ENCODE assay signal across 20 mouse cellular contexts in the genomic region with DNA sequence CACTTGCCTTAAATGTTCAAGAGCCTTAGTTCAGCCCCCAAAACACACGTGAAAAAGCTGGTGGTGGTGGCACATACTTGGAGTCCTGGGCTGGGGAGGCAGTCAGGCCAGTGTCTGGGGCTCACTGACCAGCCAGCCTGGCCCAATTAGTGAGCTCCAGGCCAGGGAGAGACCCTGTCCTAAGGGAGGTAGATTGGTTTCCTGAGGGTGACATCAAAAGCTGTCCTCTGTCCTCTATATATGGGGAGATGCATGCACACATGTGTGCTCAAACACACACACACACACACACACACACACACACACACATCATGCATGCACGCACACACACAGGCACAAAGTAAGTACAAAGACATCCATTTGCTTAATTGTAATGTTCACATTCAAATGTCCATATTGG. TPM values are rescaled to one million over a fixed set of nuclear protein-coding genes. Genes with fewer than 3 reads are reported as not detected.
DNase-seq lines count a peak whose midpoint lies in the region; ATAC-seq lines count a peak whose summit lies in the region.
"Had no signal": no experiment of that assay in that cellular context is flagged by ENCODE, and none has a peak within 500 bp of the region (broad histone marks: within the 10 kb centered on the region; RNA-seq: fewer than 3 reads in every experiment).

No protein-coding gene starts in this region.

- 0 out of 2 replicates have a peak overlapping the region, but pooled peaks have one; percentile 1 for H3K9ac ChIP-seq in embryonic facial prominence, embryonic 12.5 days
- H3K9ac ChIP-seq in hindbrain, embryonic 12.5 days: 0 out of 2 replicates have a peak overlapping the region, but pooled peaks have one; percentile 4
- no peak overlapping the region for H3K9ac ChIP-seq in midbrain, embryonic 11.5 days (ENCODE audit: low read length)
- no peak overlapping the region for H3K9ac ChIP-seq in neural tube, embryonic 14.5 days (replicated peaks; ENCODE audit: low read depth, low read length)
- H3K9ac ChIP-seq: heart, embryonic 13.5 days; lung, embryonic 15.5 days had no signal

- H3K4me3 ChIP-seq in embryonic facial prominence, embryonic 12.5 days: no peak overlapping the region
- no peak overlapping the region for H3K4me3 ChIP-seq in embryonic facial prominence, embryonic 10.5 days
- no peak overlapping the region for H3K4me3 ChIP-seq in hindbrain, embryonic 12.5 days
- H3K4me3 ChIP-seq in midbrain, embryonic 11.5 days (ENCODE audit: low read depth, low read length): no peak overlapping the region
- no peak overlapping the region for H3K4me3 ChIP-seq in neural tube, embryonic 14.5 days (ENCODE audit: low read depth, low read length)
- H3K4me3 ChIP-seq: heart, embryonic 13.5 days; lung, embryonic 15.5 days had no signal

- no peak overlapping the region for H3K4me2 ChIP-seq in embryonic facial prominence, embryonic 12.5 days (replicated peaks)
- H3K4me2 ChIP-seq in hindbrain, embryonic 12.5 days (replicated peaks): peak overlapping the region; percentile 41
- H3K4me2 ChIP-seq in midbrain, embryonic 11.5 days: no peak overlapping the region
- H3K4me2 ChIP-seq in neural tube, embryonic 14.5 days (ENCODE audit: low read depth, low read length): peak overlapping the region; percentile 42; the same call in 1 of the 2 replicates
- H3K4me2 ChIP-seq: lung, embryonic 15.5 days had no signal

- no peaks in the 10 kb centered on the region for H3K9me3 ChIP-seq in embryonic facial prominence, embryonic 12.5 days
- no peaks in the 10 kb centered on the region for H3K9me3 ChIP-seq in embryonic facial prominence, embryonic 10.5 days
- no peaks in the 10 kb centered on the region for H3K9me3 ChIP-seq in hindbrain, embryonic 12.5 days (replicated peaks)
- no peaks in the 10 kb centered on the region for H3K9me3 ChIP-seq in midbrain, embryonic 11.5 days (ENCODE audit: control insufficient read depth, low read length)
- no peaks in the 10 kb centered on the region for H3K9me3 ChIP-seq in neural tube, embryonic 14.5 days (ENCODE audit: control insufficient read depth, low read length)
- H3K9me3 ChIP-seq: heart, embryonic 13.5 days; lung, embryonic 15.5 days had no signal

- 56% methylated on average over 2 of the region's 2 CpGs for WGBS in embryonic facial prominence, embryonic 12.5 days
- WGBS in embryonic facial prominence, embryonic 10.5 days: 67% methylated on average over 2 of the region's 2 CpGs
- WGBS in hindbrain, embryonic 12.5 days: 44% methylated on average over 2 of the region's 2 CpGs
- 64% methylated on average over 2 of the region's 2 CpGs for WGBS in midbrain, embryonic 11.5 days
- WGBS in neural tube, embryonic 14.5 days: 33% methylated on average over 2 of the region's 2 CpGs

- no peak for DNase-seq in embryonic facial prominence, embryonic 10.5 days (ENCODE audit: low spot score)
- no peak for DNase-seq in midbrain, embryonic 11.5 days (ENCODE audit: low spot score, missing footprints)
- DNase-seq in gastrocnemius, postnatal 25 days: no peak
- no peak for DNase-seq in left cerebral cortex, postnatal 4 days
- no peak for DNase-seq in spleen, postnatal 36 days (ENCODE audit: low spot score in 2 of 2)
- DNase-seq: adrenal gland, postnatal 25 days; cerebellum, adult 9-10 months; thymus, postnatal 14 days had no signal

- intact Hi-C loops in left cerebral cortex, postnatal 4 days (cut with DNase I): no loop called here

- no peaks in the 10 kb centered on the region for H3K36me3 ChIP-seq in embryonic facial prominence, embryonic 12.5 days
- H3K36me3 ChIP-seq in embryonic facial prominence, embryonic 10.5 days (replicated peaks): no peaks in the 10 kb centered on the region
- H3K36me3 ChIP-seq in hindbrain, embryonic 12.5 days: no peaks in the 10 kb centered on the region
- no peaks in the 10 kb centered on the region for H3K36me3 ChIP-seq in midbrain, embryonic 11.5 days (ENCODE audit: control insufficient read depth, insufficient read depth, low read length)
- no peaks in the 10 kb centered on the region for H3K36me3 ChIP-seq in neural tube, embryonic 14.5 days (ENCODE audit: control insufficient read depth, insufficient read depth, low read length)
- H3K36me3 ChIP-seq: heart, embryonic 13.5 days; lung, embryonic 15.5 days had no signal

- ATAC-seq in embryonic facial prominence, embryonic 12.5 days (ENCODE audit: insufficient number of reproducible peaks, insufficient read depth, low FRiP score, low TSS enrichment): no peak
- no peak for ATAC-seq in hindbrain, embryonic 12.5 days (ENCODE audit: low FRiP score)
- peak; percentile 30; the same call in 1 of the 2 replicates for ATAC-seq in midbrain, embryonic 11.5 days (ENCODE audit: low FRiP score)
- no peak for ATAC-seq in neural tube, embryonic 14.5 days (ENCODE audit: low read depth)

- H3K4me1 ChIP-seq in embryonic facial prominence, embryonic 12.5 days: no peaks in the 10 kb centered on the region
- H3K4me1 ChIP-seq in embryonic facial prominence, embryonic 10.5 days: peaks cover 18% of the 10 kb centered on the region
- peaks cover 12% of the 10 kb centered on the region for H3K4me1 ChIP-seq in hindbrain, embryonic 12.5 days
- H3K4me1 ChIP-seq in midbrain, embryonic 11.5 days (ENCODE audit: control insufficient read depth, insufficient read depth, low read length): peaks cover 8% of the 10 kb centered on the region
- peaks cover 11% of the 10 kb centered on the region for H3K4me1 ChIP-seq in neural tube, embryonic 14.5 days (ENCODE audit: control insufficient read depth, insufficient read depth, low read length)
- H3K4me1 ChIP-seq: lung, embryonic 15.5 days had no signal

- no peaks in the 10 kb centered on the region for H3K27me3 ChIP-seq in embryonic facial prominence, embryonic 12.5 days
- 0 out of 2 replicates have a peak, but pooled peaks cover 14% of the 10 kb centered on the region for H3K27me3 ChIP-seq in embryonic facial prominence, embryonic 10.5 days (replicated peaks; ENCODE audit: low read depth, poor library complexity, severe bottlenecking)
- H3K27me3 ChIP-seq in hindbrain, embryonic 12.5 days: 0 out of 2 replicates have a peak, but pooled peaks cover 3% of the 10 kb centered on the region
- no peaks in the 10 kb centered on the region for H3K27me3 ChIP-seq in midbrain, embryonic 11.5 days (ENCODE audit: control insufficient read depth, insufficient read depth, low read length)
- H3K27me3 ChIP-seq in neural tube, embryonic 14.5 days (ENCODE audit: control insufficient read depth, insufficient read depth, low read length): no peaks in the 10 kb centered on the region
- H3K27me3 ChIP-seq: CH12.LX; lung, embryonic 15.5 days had no signal

- H3K27ac ChIP-seq in embryonic facial prominence, embryonic 12.5 days: no peak overlapping the region
- H3K27ac ChIP-seq in embryonic facial prominence, embryonic 10.5 days (replicated peaks): no peak overlapping the region
- peak overlapping the region; percentile 76 for H3K27ac ChIP-seq in hindbrain, embryonic 12.5 days
- H3K27ac ChIP-seq in midbrain, embryonic 11.5 days (ENCODE audit: low read depth, low read length): no peak overlapping the region
- H3K27ac ChIP-seq in neural tube, embryonic 14.5 days (ENCODE audit: low read depth, low read length): peak overlapping the region; percentile 77
- H3K27ac ChIP-seq: heart, embryonic 13.5 days; left cerebral cortex, adult 2 months; lung, embryonic 15.5 days had no signal

RNA-seq across cellular contexts. Expression of gene Ncoa5, which starts 9.1 kb away (rescaled TPM):
- polyA plus RNA-seq in embryonic facial prominence, embryonic 12.5 days (2016; fragmentation: Nextera tagmentation; extraction: Ambion mirVana): 112 and 119 TPM in 2 replicates
- polyA plus RNA-seq in embryonic facial prominence, embryonic 10.5 days (2016; fragmentation: Nextera tagmentation; extraction: Ambion mirVana): 98.9 TPM in 2 replicates
- 126 and 129 TPM in 2 replicates for polyA plus RNA-seq in hindbrain, embryonic 12.5 days (2016; fragmentation: Nextera tagmentation; extraction: Ambion mirVana)
- 76.9 and 85.6 TPM in 2 replicates for polyA plus RNA-seq in midbrain, embryonic 11.5 days (2014; fragmentation: Nextera tagmentation; extraction: Ambion mirVana)
- polyA plus RNA-seq in neural tube, embryonic 14.5 days (2014; fragmentation: Nextera tagmentation; extraction: Ambion mirVana): 79.5 and 98.9 TPM in 2 replicates
- 10 to 100 TPM in 1 of 2 experiments, 1 to 10 TPM in 1; 9.9 to 12.6 TPM for total RNA-seq in gastrocnemius, postnatal 25 days (2021)
- 100 to 1,000 TPM; 107 to 111 TPM for total RNA-seq in left cerebral cortex, postnatal 4 days (2021)

RNA-seq across cellular contexts. Expression of gene Cd40, which starts 11.7 kb away (rescaled TPM):
- 5.2 and 6.5 TPM in 2 replicates for polyA plus RNA-seq in embryonic facial prominence, embryonic 12.5 days (2016; fragmentation: Nextera tagmentation; extraction: Ambion mirVana)
- 5.0 and 6.2 TPM in 2 replicates for polyA plus RNA-seq in embryonic facial prominence, embryonic 10.5 days (2016; fragmentation: Nextera tagmentation; extraction: Ambion mirVana)
- polyA plus RNA-seq in hindbrain, embryonic 12.5 days (2016; fragmentation: Nextera tagmentation; extraction: Ambion mirVana): 5.4 and 6.8 TPM in 2 replicates
- polyA plus RNA-seq in midbrain, embryonic 11.5 days (2014; fragmentation: Nextera tagmentation; extraction: Ambion mirVana): 5.6 and 7.3 TPM in 2 replicates
- polyA plus RNA-seq in neural tube, embryonic 14.5 days (2014; fragmentation: Nextera tagmentation; extraction: Ambion mirVana): 5.5 and 10.6 TPM in 2 replicates
- under 1 TPM; 0.48 to 0.84 TPM for total RNA-seq in gastrocnemius, postnatal 25 days (2021)
- 1 to 10 TPM; 2.3 to 4.2 TPM for total RNA-seq in left cerebral cortex, postnatal 4 days (2021)

RNA-seq across cellular contexts. Expression of gene 1700025C18Rik, which starts 46.8 kb away (rescaled TPM):
- not detected in 2 replicates for polyA plus RNA-seq in embryonic facial prominence, embryonic 12.5 days (2016; fragmentation: Nextera tagmentation; extraction: Ambion mirVana)
- not detected in 2 replicates for polyA plus RNA-seq in embryonic facial prominence, embryonic 10.5 days (2016; fragmentation: Nextera tagmentation; extraction: Ambion mirVana)
- polyA plus RNA-seq in hindbrain, embryonic 12.5 days (2016; fragmentation: Nextera tagmentation; extraction: Ambion mirVana): not detected in 2 replicates
- polyA plus RNA-seq in midbrain, embryonic 11.5 days (2014; fragmentation: Nextera tagmentation; extraction: Ambion mirVana): not detected in 2 replicates
- not detected in 2 replicates for polyA plus RNA-seq in neural tube, embryonic 14.5 days (2014; fragmentation: Nextera tagmentation; extraction: Ambion mirVana)
- total RNA-seq in gastrocnemius, postnatal 25 days (2021): not detected
- not detected for total RNA-seq in left cerebral cortex, postnatal 4 days (2021)
- total RNA-seq: adrenal gland, postnatal 25 days; CH12.LX; gastrocnemius, postnatal 4 days; hematopoietic stem cell, adult 5-6 weeks; left cerebral cortex, adult 2 months; liver, adult 2 months had no signal
- polyA plus RNA-seq: heart, embryonic 13.5 days; kidney, embryonic 14.5 days; liver, adult 2 months; lung, embryonic 15.5 days; stomach, embryonic 14.5 days had no signal

Comparison
In these comparisons a context has a peak if more than half of its experiments do, and no peak if none do; other contexts are left out.
1. H3K27ac ChIP-seq: peak in hindbrain, embryonic 12.5 days (single experiment) and neural tube, embryonic 14.5 days (single experiment); none in embryonic facial prominence, embryonic 12.5 days (single experiment), embryonic facial prominence, embryonic 10.5 days (single experiment) and midbrain, embryonic 11.5 days (single experiment).
2. H3K4me2 ChIP-seq: peak in hindbrain, embryonic 12.5 days (single experiment) and neural tube, embryonic 14.5 days (single experiment); none in embryonic facial prominence, embryonic 12.5 days (single experiment) and midbrain, embryonic 11.5 days (single experiment).
3. H3K9ac ChIP-seq: peak in embryonic facial prominence, embryonic 12.5 days (single experiment) and hindbrain, embryonic 12.5 days (single experiment); none in midbrain, embryonic 11.5 days (single experiment) and neural tube, embryonic 14.5 days (single experiment).